Mouse (Mus musculus) embryonic facial prominence, embryonic 10.5 days (tissue): ENCODE measurements around the gene Capn2. TPM values are rescaled to one million over a fixed set of nuclear protein-coding genes. Genes with fewer than 3 reads are reported as not detected.

ENCODE experiments used
- DNase-seq: peaks from one replicate; pipeline ENCODE4 v3.0.0-alpha.2; 2017; ENCODE audit warnings: low spot score
- H3K27ac ChIP-seq: fragments of 300-500 bp; sonication (generic); replicated peaks from 2 replicates; pipeline ENCODE4 v1.5.1; 2016; ENCODE audit warnings: mild to moderate bottlenecking
- H3K27me3 ChIP-seq: fragments of 300-500 bp; sonication (generic); replicated peaks from 2 replicates; pipeline ENCODE4 v1.6.1; 2016; ENCODE audit warnings: low read depth, mild to moderate bottlenecking; ENCODE audit not compliant: poor library complexity, severe bottlenecking
- H3K36me3 ChIP-seq: fragments of 300-500 bp; sonication (generic); replicated peaks from 2 replicates; pipeline ENCODE4 v1.6.1; 2016; ENCODE audit warnings: mild to moderate bottlenecking, moderate library complexity
- H3K4me1 ChIP-seq: fragments of 300-500 bp; sonication (generic); 2 replicates; pipeline ENCODE4 v1.6.1; 2016
- H3K4me3 ChIP-seq: fragments of 300-500 bp; sonication (generic); 2 replicates; pipeline ENCODE4 v1.5.1; 2016; ENCODE audit warnings: mild to moderate bottlenecking, moderate library complexity
- H3K9me3 ChIP-seq: fragments of 300-500 bp; sonication (generic); 2 replicates; pipeline ENCODE4 v1.6.1; 2016; ENCODE audit warnings: mild to moderate bottlenecking
- WGBS: fragments of 180-500 bp; shearing (Covaris S2); methylation state at CpG from one replicate; pipeline ENCODE4 v1.1.7; 2016; 5-methylcytosine and 5-hydroxymethylcytosine counted together
- polyA plus RNA-seq: library from polyadenylated mRNA; unstranded; fragments of >200 nt; fragmentation: Nextera tagmentation; extraction: Ambion mirVana; gene quantifications from 2 replicates; pipeline ENCODE4 v1.2.1, GENCODE M21; 2016

Capn2 gene
- polyA plus RNA-seq, 1 experiment from 2014 or later = 84.8 TPM

- 14% methylated on average over 14 of the region's 14 CpGs for WGBS
- Histone ChIP-seq H3K4me3 (peak overlapping the region; percentile 18; the same call in 1 of the 2 replicates), H3K9me3 (no peaks in the 10 kb centered on the region), H3K36me3 (peaks cover 3% of the 10 kb centered on the region; the same call in 1 of the 2 replicates), H3K27ac (peak overlapping the region; percentile 79), H3K27me3 (peaks cover 19% of the 10 kb centered on the region), H3K4me1 (peaks cover 51% of the 10 kb centered on the region)
- DNase-seq = peak; percentile 68
These were observed 2.9 kb upstream of the Capn2 start for GRCm38 (mm10) chr1:182520091-182520937.

GRCm38 (mm10) chr1:182519341-182519740 is 1.9 kb upstream of the Capn2 start:
- Histone ChIP-seq H3K36me3 (peaks cover 12% of the 10 kb centered on the region), H3K27me3 (peaks cover 19% of the 10 kb centered on the region), H3K4me3 (no peak overlapping the region), H3K4me1 (peaks cover 55% of the 10 kb centered on the region), H3K9me3 (no peaks in the 10 kb centered on the region), H3K27ac (peak overlapping the region; percentile 79; the same call in 1 of the 2 replicates)
- DNase-seq = no peak
- WGBS = 74% methylated on average over 5 of the region's 5 CpGs

- Histone ChIP-seq H3K27ac (no peak overlapping the region), H3K9me3 (no peaks in the 10 kb centered on the region), H3K4me3 (no peak overlapping the region), H3K27me3 (peaks cover 19% of the 10 kb centered on the region), H3K4me1 (peaks cover 55% of the 10 kb centered on the region), H3K36me3 (peaks cover 12% of the 10 kb centered on the region)
- WGBS = 86% methylated on average over 6 of the region's 6 CpGs
- no peak for DNase-seq
These were observed 1.4 kb upstream of the Capn2 start for GRCm38 (mm10) chr1:182518811-182519210.

DNA sequence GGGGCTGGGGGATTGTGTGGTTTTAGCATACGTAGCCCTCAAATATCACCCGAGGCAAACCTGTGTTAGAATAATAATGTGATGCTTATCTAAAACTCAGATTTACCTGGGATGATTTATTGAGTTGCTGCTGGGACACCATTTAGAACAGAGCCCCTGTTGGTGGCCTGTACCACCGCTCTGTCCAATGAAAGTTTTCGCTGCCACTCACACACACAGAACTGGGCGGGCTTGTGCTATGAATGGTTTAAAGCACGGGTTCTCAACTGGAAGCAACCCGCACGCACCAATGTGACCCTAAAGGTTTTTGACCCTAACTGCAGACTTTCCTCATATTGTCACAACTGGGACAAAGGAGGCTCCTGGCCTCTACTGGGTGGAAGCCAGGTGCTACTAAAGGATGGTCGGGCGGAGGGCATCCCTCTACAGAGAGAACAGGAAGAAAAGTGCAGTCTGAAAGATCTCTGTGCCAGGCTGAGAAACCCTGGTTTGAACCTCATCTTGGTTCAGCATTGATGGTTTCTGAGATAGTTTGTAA is 804 bp upstream of the Capn2 start:
- H3K27ac ChIP-seq = no peak overlapping the region
- peaks cover 12% of the 10 kb centered on the region for H3K36me3 ChIP-seq
- no peak for DNase-seq
- no peak overlapping the region; the same call in 1 of the 2 replicates for H3K4me3 ChIP-seq
- peaks cover 55% of the 10 kb centered on the region for H3K4me1 ChIP-seq
- no peaks in the 10 kb centered on the region for H3K9me3 ChIP-seq
- peaks cover 19% of the 10 kb centered on the region for H3K27me3 ChIP-seq
- WGBS = 52% methylated on average over 10 of the region's 10 CpGs

- WGBS = 1% methylated on average over 10 of the region's 10 CpGs
- DNase-seq = no peak
- Histone ChIP-seq H3K4me1 (peaks cover 55% of the 10 kb centered on the region), H3K9me3 (no peaks in the 10 kb centered on the region), H3K4me3 (peak overlapping the region; percentile 89), H3K27me3 (peaks cover 19% of the 10 kb centered on the region), H3K27ac (peak overlapping the region; percentile 95), H3K36me3 (peaks cover 18% of the 10 kb centered on the region)
These were observed 236 bp upstream of the Capn2 start for GRCm38 (mm10) chr1:182517677-182518011.

DNA sequence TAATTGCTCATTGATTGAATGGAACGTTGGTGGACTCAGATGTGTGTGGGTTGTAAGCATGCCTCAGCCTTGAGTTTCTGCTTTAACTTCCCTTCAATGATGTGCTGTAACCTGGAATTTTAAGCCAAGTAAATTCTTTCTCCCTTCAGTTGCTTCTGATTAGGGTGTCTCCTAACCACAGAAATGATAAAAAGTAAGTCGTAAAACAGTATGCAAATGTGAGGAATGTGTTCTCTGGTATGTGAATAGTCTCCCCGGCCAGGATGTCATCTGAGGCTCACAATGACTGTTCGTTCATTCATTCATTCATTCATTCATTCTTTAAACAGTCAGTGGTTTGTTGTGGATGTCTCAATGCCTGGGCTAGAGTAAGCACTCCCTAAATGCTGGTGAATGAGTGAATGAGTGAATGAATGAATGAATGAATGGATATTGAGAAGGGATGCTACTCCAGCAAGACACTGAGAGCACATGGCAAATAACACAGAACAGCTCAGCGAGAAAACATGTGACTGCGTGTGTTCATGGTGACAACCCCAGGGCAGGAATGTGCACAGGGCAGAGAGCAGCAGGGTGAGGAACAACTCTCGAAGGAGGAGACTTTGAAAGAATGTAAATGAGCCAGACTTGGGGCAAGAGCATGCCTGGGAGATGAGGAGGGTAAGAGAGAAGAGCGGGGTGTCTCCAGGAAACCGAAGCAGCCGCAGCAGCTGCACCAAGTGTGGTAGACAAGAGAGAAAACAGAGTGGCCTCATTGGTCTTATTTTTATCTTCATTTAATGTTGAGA is 2.4 kb downstream of the Capn2 start:
- peaks cover 19% of the 10 kb centered on the region for H3K27me3 ChIP-seq
- 91% methylated on average over 10 of the region's 10 CpGs for WGBS
- peaks cover 44% of the 10 kb centered on the region for H3K36me3 ChIP-seq
- no peak overlapping the region for H3K4me3 ChIP-seq
- no peak overlapping the region for H3K27ac ChIP-seq
- H3K9me3 ChIP-seq = no peaks in the 10 kb centered on the region
- no peak for DNase-seq
- peaks cover 39% of the 10 kb centered on the region for H3K4me1 ChIP-seq

DNA sequence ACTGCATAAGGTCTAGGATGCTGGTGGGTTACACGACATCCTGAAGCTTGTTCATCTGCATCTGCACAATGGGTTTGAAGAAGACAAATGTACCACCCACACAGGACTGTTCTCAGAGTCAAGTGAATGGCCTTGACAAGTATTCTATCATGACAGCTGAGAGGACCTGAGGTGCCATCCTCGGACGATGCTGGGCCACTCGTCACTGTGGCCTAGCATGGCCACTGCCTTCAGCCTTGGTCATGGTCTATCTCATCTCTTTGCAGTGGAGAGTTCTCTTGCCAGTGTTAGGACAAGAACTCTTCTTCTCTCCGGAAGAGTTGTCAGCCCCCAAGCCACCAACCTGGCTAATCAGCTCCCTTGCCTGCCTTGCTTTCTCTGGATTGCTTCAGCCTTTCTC is 3.7 kb downstream of the Capn2 start:
- WGBS = 89% methylated on average over 5 of the region's 5 CpGs
- DNase-seq = no peak
- H3K36me3 ChIP-seq = peaks cover 57% of the 10 kb centered on the region

GRCm38 (mm10) chr1:182512901-182513410 is 4.5 kb downstream of the Capn2 start:
- peaks cover 61% of the 10 kb centered on the region for H3K36me3 ChIP-seq
- H3K4me3 ChIP-seq = no peak overlapping the region
- H3K9me3 ChIP-seq = no peaks in the 10 kb centered on the region
- 89% methylated on average over 5 of the region's 5 CpGs for WGBS
- H3K27ac ChIP-seq = no peak overlapping the region
- peaks cover 35% of the 10 kb centered on the region for H3K4me1 ChIP-seq
- H3K27me3 ChIP-seq = peaks cover 2% of the 10 kb centered on the region; the same call in 1 of the 2 replicates
- DNase-seq = no peak

More for the DNA sequence above, 3.7 kb downstream of the Capn2 start:
- no peak overlapping the region for H3K4me3 ChIP-seq
- no peak overlapping the region for H3K27ac ChIP-seq
- peaks cover 10% of the 10 kb centered on the region for H3K27me3 ChIP-seq
- no peaks in the 10 kb centered on the region for H3K9me3 ChIP-seq
- H3K4me1 ChIP-seq = peaks cover 41% of the 10 kb centered on the region

GRCm38 (mm10) chr1:182511778-182512177 is 5.6 kb downstream of the Capn2 start:
- 61% methylated on average over 8 of the region's 8 CpGs for WGBS
- Histone ChIP-seq H3K4me1 (peaks cover 27% of the 10 kb centered on the region), H3K27me3 (no peaks in the 10 kb centered on the region), H3K9me3 (no peaks in the 10 kb centered on the region), H3K27ac (no peak overlapping the region), H3K36me3 (peaks cover 61% of the 10 kb centered on the region), H3K4me3 (no peak overlapping the region)
- no peak for DNase-seq

GRCm38 (mm10) chr1:182511073-182511472 is 6.3 kb downstream of the Capn2 start:
- Histone ChIP-seq H3K27ac (no peak overlapping the region), H3K27me3 (no peaks in the 10 kb centered on the region), H3K36me3 (peaks cover 68% of the 10 kb centered on the region), H3K4me3 (no peak overlapping the region), H3K4me1 (peaks cover 20% of the 10 kb centered on the region), H3K9me3 (no peaks in the 10 kb centered on the region)
- no peak for DNase-seq
- 82% methylated on average over 2 of the region's 2 CpGs for WGBS

DNA sequence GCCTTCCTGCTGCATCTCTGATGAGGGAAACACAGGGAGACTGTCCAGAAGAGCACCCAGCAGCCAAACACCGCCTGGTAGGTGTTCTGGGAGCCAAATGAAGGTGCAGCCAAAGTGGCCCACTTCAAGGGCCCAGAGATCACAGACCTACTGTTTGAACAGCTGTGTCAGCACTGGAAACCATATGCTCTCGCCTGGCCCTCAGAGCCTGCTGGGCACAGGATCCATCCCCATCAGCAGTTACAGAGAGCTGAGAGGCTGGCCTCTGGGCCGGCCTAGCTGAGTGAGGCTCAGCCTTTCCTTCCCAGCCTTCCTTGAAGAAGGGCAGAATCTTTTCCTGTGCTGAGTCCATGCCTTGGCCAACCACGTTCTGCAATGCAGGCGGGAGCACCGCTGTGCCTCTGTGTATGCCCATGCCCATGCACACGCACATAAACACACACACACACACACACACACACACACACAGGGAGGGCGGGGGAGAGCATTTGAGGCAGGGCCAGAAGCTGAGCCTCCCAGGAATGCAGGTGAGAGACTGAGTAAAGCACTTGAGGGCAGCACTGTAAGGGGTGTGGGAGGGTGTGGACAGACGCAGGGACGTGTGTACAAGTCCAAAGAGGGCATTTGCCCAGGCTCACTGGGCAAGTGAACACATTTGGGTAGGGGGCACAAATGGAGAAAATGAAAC is 8.2 kb downstream of the Capn2 start:
- no peak for DNase-seq
- peaks cover 19% of the 10 kb centered on the region for H3K4me1 ChIP-seq
- H3K4me3 ChIP-seq = no peak overlapping the region
- H3K9me3 ChIP-seq = no peaks in the 10 kb centered on the region
- no peak overlapping the region for H3K27ac ChIP-seq
- peaks cover 73% of the 10 kb centered on the region for H3K36me3 ChIP-seq
- no peaks in the 10 kb centered on the region for H3K27me3 ChIP-seq
- 77% methylated on average over 10 of the region's 10 CpGs for WGBS
